Mouse (Mus musculus) telencephalon, adult 2 months (tissue): Measurements from ENCODE around the gene Dynll2.

Experiments
- DNase-seq: peaks from one replicate; pipeline ENCODE4 v3.0.0-alpha.2; 2011; ENCODE audit warnings: low read depth, low spot score

Dynll2 gene

DNA sequence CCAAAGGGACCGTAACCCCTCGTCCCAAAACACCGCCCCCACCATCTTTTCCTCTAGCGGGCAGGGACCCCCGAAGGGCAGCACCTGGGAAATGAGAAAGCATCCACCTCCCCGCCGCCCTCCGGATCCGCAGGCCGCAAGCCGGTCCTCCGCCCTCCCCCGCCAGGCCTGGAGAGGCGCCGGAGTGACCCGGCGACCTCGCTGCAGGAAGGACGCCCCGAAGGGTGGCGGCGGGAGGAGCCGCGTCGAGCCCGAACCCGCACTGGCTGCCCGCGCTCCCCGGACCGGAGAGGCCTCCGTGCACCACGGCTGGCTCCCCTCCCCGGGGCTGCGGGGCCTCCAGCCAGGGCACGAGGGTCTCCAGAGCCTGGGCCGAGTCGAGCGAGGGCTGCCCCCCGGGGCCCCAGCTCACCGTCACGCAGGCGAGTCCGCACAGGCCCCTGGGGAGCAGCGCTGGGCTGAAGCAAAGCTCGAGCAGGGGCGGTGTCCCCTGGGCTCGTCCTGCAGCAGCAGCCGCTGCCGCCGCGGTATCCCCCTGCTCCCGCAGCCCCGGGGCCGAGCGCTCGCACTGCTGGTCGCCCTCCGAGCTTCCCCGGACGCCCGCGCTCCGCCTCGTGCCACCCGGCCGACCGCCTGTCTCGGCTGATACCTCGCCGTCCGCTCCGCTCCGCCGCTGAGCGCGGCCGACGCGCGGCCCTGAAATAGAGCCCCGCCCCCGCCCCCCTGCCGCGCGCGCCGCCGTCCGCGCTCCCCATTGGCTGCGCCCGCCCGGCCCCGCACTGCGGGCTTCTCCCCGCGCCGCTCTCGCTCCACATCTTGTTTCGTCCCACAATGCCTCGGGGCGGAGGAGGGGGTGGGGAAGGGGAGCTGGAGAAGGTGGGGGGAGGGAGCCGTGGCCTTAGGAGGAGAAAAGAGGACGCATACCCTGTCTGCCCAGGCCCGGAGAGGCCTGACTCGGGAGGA is at the start of gene Dynll2:
Gene Dynll2, minus strand, starts transcription at position 703 of the 963 bp plus-strand sequence.
- peak; percentile 73 for DNase-seq

DNA sequence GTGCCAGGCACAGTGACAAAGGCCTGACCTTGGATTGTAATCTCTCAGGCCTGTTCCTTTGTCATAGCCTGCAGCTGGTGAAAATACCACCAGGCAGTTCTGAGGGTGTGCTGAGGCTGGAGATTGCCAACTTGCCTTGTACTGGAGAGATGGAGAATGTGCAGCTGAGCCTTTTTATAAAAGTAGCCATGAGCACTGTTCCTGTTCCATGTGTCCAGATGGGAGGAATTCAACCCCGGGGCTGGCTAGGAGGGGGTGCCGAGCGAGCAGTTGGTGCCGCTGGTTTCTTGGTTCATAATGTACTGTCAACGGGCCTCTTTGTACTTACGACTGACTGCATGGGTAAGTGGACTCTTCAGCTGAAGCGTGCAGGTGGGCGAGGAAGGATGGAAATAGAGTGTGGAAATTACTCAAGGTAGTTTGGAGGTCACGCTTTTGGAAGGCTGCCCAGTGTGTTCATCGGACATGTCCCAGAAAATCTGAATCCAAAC is 49.5 kb upstream of the Dynll2 start:
- DNase-seq, result no peak

DNA sequence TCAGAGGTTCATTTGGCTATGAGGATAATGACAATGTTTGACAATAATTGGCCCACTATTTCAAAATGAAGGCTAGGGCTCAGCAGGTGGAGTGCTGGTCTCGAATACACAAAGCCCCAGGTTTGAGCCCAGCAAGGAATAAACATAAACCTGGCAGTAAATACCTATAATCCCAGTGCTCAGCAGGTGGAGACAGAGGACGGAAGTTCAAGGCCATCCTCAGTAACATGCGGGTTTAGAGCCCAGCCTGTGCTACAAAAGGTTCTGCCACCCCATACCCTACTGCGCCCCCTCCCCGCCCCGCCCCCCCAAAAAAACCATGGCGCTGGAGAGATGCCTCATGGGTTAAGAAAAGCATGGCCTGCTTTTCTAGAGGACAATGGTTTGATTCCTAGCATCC is 48.6 kb upstream of the Dynll2 start:
- DNase-seq, result no peak

DNA sequence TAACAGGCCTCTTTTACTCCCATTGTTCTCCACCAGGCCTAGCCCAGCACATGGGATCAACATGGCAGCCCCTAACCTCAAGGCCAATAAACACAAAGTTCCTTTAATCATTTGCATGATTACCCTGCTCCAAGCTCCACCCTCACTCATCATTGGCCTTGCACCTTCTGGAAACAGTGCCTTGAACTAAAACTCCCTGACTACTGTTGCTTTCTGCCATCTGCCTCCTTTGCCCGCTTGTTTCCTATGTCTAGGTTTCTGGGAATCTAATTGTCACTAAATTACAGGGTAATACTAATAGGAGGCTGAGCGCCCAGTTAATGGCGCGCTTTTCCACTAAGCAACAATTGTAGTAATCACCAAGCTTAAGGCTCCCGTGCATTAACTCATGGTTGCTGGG is 44.4 kb upstream of the Dynll2 start:
- DNase-seq, result no peak

DNA sequence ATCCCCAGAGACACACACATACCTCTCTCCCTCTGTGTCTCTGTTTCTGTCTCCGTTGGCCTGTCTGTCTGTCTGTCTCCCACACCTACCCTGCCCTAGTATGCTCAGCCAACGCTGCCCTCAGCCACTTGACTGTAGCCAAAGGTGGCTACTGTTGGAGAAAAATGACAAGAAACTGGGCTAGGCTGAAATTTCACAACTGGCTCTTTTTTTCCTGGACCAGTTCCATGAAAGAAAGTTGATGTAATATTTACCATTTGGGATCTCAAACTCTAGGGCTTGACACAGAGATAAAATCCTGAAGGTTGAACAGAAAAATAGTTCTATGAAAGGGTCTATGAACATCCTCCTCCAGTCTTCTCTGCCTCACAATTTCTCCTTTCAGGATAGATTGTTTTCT is 43.5 kb upstream of the Dynll2 start:
- no peak for DNase-seq

DNA sequence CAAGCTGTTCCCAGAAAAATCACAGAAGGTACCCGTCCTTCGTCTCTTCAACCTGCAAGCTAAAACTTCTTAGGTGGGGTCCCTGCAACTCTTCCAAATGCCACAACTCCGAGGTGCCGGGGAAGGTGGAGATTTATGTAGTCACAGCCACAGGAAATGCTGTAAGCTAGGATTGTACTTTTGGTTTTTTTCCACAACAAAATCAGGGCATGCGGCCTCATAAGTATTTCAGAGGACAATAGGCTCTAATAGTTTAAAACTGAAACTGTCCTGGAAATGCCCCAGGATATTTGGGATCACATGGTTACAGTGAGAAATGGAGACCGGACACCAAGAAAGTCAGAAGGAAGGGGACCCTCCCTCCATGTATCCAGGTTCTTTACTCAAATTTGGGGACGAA is 42.9 kb upstream of the Dynll2 start:
- no peak for DNase-seq

DNA sequence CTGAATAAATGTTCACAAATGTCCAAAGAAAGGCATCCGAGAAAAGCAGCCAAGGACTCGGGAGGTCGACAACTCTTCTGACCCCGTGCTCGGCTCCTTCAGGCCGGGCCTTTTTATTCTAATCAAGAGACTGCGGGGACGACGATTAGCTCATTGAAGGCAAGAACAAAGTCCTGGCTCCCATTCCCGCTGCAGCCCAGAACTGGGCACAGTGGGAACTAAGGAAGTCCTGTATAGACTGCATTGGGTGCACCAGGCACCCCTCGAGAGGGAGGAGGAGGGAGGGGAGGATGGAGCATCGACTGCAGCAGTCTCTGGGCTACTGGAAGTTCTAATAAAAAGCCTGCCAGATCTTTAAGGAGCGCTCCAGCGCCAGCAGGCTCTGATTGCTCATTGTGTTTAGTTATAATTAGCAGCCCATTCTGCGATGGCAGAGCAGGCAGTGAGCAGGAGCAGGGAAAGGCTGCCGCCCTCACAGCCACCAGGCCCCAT is 40.9 kb upstream of the Dynll2 start:
- DNase-seq, result peak; percentile 62

DNA sequence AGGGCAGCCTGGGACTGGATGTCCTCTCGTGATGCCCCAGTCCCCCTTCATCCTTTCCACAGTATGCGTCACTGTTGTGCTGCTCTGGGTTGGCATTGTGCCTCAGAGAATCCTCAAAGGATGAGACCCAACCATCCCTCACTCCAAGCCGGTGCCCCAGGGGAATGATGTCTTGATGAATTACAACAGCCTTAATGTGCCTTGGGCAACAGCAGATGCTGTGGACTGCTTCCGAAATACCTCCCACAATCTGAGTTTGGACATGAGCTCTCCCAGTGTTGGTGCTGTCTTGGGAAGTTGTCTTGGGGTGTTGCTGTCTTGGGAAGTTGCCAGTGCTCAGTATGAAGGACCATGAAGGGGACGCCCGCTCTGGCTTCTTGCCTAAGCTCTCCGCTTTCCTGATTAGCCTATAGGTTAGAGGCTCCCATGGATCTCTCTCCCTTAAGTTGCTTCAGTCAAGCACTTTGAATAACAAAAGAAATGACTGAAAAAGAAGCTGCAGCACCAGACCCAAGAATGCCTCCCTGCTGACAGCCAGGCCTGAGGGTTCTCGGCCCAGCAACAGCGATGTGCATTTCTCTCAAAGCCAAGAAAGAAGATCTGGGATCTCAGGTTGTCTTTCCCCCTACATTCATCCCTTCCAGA is 40.2 kb upstream of the Dynll2 start:
- DNase-seq, result no peak

DNA sequence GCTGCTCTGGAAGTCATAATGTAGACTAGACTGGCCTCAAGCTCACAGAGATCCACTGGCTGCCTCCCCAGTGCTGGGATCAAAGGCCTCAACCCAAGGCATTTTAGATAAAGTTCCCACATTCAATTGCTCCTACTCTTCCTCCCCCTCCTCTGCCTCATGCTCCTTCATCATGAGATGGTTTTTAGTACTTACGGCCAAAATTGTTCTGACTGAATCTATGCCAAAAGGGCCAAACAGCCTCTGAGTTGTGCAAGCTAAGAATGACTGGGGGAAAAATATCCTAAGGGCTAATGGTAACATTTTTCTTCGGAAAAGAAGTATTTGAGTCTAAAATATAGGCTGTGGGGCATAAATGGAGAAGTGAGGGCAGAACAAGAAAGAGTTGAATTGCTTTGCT is 36.6 kb upstream of the Dynll2 start:
- DNase-seq, result no peak

DNA sequence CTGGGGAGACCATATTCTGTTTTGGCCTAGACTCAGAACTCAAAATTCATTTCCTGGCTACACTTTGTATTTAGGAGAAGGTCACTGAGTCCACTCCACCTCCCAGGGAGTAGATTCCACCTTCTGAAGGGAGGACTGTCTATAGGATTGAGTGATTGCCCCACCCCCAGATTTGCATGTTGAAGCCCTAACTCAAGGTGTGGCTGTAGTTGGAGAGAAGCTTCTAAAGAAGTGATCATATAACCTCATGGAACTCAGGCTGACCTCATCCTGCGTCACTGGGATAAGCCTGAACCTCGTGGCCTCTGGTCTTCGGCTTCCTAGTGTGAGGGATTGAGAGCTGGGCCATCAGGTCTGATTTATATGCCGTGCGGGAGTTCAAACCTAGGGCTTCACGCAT is 28.5 kb upstream of the Dynll2 start:
- no peak for DNase-seq

DNA sequence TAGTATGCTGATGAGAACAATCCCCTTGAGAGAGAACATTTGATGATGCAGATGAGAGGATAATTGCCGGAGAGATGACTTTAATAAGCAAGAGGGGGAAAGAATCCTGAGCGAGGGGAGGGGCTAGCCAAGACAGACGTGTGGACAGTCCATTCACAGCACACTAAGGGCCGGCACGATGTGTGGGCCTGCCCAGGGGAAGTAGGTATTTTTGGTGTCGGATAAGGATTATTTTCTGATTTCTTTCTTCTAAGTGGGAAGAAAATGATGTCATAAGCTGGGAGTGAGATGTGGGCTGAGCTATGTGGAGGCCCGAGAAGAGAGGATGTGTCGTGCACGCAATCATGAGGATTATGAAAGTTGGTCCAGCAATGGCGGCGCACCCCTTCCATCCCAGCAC is 27.8 kb upstream of the Dynll2 start:
- peak; percentile 50 for DNase-seq

DNA sequence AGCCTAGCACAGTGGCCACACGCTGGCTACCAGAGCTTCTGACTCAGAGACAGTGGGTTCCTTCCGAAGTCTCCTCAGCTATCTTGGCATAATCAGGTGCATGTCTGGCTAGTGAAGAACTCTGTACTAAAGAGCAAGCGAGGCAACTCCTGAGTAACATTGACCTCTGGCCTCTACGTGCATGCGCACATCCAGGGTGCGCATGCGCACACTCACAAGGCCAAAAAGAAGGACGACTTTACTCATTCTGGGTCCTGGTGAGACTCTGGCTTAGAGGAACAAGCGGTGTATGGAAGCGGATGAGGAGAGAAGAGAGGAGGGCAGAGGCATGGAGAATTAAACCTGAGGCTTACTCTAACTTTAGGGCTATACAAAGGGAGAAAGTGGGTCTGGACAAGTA is 26.3 kb upstream of the Dynll2 start:
- no peak for DNase-seq

DNA sequence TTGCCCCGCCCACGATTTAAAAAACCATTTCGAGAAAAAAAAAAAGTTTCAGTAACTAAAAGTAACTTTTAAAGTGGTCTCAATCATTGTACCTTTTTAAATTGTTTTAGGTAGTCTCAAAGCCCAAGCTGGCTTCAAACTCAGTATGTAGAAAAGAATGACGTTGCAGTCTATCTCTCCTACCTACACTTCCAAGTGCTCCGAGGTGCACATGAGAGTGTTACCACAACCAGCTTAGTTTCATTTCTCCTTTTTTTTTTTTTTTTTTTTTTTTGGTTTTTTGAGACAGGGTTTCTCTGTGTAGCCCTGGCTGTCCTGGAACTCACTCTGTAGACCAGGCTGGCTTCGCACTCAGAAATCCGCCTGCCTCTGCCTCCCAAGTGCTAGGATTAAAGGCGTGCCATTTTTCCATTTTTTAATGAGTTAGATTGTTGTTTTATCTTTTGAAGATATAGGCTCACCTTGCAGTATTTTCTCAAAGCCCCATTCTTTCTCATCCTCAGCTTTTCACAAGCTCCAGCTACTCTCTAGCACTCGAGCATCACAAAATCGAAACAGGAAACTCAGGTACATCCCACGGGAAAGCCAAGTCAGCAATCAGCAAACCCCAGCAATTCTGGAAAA is 25.4 kb upstream of the Dynll2 start:
- DNase-seq, result no peak

DNA sequence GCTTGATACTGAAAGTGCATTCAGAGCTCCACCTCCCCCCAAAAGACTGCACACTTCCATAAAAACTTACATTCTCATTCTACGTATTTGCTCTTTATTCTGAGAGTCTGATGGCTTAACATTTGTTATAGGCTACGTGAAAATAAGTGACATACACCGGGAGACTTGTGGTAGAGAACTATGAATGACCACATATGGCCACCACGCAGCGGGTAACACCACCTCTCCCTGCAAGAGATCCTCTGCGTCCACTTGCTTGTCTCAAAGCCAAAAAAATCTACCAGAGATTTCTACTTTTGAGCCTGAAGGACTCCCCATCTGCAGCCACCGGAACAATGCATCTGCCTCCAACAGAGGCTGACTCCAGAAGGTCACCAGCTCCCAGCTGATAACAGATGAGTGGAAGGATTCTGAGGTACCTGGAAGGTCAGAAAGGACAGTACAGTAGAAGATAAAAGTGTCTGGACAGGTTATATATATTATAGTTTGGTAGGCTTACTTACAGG is 24.6 kb upstream of the Dynll2 start:
- no peak for DNase-seq

DNA sequence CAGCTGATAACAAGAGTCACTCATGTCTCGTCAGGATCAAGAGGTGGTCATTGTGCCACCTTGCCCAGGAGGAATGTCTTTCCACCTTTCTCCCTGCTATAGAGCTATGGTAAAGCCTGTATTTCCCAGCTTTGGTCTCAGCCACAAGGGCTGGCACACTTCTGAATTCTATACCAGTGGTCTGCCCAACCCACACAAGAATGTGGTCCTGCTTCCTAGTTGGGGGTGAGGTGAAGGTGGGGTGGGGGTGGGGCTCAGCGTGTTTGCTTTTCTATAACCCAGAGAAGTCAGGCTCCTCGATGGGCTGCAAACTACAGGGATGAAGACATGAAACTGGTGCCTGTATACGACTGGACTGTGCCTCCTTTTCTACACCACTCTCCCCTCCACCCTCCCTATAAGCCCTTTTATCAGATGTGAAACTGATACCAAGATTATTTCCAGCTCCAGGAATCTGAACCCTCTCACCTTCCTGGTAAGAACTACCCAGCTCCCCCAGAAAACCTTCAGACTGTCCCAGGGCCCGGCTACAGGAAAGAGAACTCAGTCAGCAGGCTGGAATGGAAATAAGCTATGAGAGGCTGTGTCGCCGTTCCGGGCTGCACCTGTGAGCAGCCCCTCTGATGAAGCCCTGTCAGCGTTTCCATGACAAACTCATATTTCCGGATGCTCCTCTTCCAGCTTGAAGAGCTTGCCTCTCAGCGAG is 24.0 kb upstream of the Dynll2 start:
- DNase-seq, result no peak

DNA sequence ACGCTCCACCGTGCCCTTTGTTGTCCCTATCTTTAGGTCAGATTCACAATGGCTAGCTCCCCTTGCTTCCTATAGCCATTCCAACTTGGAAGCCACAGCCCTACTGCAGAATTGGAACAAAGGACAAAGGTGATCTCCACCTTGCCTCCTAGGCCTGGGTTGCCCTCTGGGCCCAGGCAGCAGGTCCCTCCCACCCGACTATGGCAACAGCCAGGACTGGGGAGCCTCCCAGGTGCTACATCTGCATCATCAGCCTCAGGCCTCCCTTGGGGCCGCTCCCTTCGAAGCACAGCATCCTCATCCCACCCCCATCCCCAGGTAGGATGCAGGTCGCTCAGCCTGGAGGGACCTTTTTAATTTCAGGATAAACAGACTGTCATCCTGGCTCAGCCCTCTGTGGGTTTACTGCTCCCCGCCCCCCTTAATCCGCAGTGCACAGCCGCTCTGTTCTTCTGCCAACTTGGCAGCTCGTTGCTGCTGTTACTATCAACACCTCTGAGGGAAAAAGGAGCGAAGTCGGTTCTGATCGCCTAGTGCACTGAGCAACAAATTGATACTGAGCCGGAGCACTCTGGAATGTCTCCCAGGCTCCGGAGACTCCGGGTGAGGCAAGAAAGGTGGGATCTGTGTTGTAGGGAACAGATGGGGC is 22.3 kb upstream of the Dynll2 start:
- DNase-seq, result no peak

DNA sequence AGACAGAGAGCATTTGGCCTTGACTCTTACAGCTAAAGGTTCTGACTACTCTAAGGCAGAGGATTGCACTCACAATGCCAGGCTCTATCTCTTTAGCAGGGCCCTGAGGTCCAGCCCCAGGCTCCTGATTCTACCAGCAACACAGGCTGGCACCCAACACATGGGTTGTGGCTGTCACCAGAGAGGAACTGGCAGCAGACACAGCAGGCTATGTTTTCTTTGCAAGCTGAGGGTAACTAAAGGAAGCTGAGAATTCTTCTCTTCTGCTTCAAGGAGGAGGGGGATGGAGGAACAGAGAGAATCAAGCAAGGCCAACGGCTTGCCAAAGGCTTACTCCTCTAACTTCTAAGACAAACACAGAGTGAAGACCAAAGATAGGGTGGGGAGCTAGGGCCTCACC is 21.3 kb upstream of the Dynll2 start:
- DNase-seq, result no peak

DNA sequence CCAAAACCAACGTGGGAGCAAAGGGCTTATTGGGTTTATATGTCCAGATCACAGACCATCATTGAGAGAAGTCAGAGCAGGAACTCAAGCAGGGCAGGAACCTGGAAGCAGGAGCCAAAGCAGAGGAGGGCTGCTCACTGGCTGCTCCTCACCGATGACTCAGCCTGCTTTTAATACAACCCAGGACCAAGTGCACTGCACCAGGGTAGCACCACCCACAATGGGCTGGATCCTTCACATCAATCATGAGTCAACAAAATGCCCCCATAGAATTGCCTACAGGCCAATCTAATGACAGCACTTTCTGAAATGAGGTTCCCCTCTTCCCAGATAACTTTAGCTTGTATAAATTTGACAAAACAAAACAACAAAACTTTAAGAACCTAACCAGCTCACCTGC is 16.8 kb upstream of the Dynll2 start:
- DNase-seq, result no peak

DNA sequence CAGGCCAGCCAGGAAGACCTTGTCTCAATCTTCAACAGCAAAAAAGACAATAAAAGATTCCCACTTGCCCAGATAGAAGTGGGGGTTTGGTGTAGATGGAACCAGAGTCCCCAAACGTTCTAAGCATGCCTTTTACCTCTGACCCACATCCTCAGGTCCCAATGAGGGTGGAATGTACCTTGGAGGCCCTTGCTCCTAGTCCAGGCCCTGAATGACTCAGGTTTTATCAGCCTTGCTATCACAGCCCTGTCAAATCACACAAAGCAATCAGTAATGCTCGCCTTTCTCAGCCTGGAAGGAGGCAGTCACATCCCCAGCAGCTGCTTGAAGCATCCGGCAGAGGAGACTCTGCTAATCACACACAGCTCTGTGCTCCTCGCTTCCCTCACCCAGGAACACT is 15.4 kb upstream of the Dynll2 start:
- DNase-seq, result no peak

DNA sequence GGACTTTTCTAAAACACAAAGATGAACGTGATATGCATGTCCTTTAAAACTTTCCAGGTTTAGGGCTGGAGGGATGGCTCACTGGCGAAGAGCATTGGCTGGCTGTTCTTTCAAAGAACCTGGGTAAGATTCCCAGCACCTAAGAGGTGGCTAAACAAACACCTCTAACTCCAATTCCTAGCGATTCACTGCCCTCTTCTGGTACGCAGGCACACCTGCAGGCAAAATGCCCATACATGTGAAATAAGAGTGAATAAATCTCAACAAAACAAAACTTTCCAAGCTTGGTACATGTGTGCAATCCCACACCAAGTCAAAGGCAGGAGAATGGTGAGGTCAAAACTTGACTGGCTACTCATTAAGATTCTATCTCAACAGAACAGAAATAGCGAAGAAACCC is 12.4 kb upstream of the Dynll2 start:
- DNase-seq, result no peak

DNA sequence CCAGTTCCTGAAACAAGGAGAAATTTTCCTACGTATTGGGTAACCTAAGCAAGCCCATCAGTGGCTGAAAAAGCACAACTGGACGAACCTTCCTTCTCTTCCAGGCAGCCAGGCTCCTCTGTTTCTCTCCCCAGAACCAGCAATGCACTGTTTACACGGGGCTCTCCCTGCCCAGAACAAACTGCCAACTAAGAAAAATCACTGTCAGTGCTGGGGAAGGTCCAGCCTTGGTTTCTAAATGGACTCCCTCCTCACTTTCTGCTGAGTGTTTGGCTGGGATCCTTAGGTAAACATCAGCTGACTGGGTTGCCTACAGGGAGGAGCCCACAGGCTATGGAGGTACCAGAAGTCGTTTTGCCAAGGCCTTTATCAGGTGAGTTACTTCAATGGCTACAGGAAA is 4.5 kb upstream of the Dynll2 start:
- DNase-seq, result no peak
